Mouse (Mus musculus) forebrain, embryonic 11.5 days (tissue): ENCODE results near the gene Jazf1. TPM values are rescaled to one million over a fixed set of nuclear protein-coding genes. Genes with fewer than 3 reads are reported as not detected.

Source experiments
- ATAC-seq: fragments of 200-750 bp; cut with Nextera tagmentation; replicated peaks from 2 replicates; pipeline ENCODE4 v1.8.0; 2017; ENCODE audit warnings: moderate TSS enrichment; ENCODE audit not compliant: low FRiP score
- DNase-seq: peaks from one replicate; pipeline ENCODE4 v3.0.0-alpha.2; 2017; ENCODE audit warnings: low spot score
- H3K27ac ChIP-seq: fragments of 300-500 bp; sonication (generic); 2 replicates; pipeline ENCODE4 v1.5.1; 2014; ENCODE audit warnings: low read depth, low read length
- H3K27me3 ChIP-seq: fragments of 300-500 bp; sonication (generic); 2 replicates; pipeline ENCODE4 v1.6.1; 2014; ENCODE audit warnings: mild to moderate bottlenecking, low read length, mixed read lengths; ENCODE audit not compliant: control insufficient read depth, insufficient read depth
- H3K36me3 ChIP-seq: fragments of 300-500 bp; sonication (generic); 2 replicates; pipeline ENCODE4 v1.6.1; 2014; ENCODE audit warnings: mild to moderate bottlenecking, low read length, moderate library complexity, mixed read lengths; ENCODE audit not compliant: control insufficient read depth, insufficient read depth
- H3K4me1 ChIP-seq: fragments of 300-500 bp; sonication (generic); replicated peaks from 2 replicates; pipeline ENCODE4 v1.6.1; 2014; ENCODE audit warnings: low read length, mixed read lengths; ENCODE audit not compliant: control insufficient read depth, insufficient read depth
- H3K4me2 ChIP-seq: fragments of 300-500 bp; sonication (generic); 2 replicates; pipeline ENCODE4 v1.6.1; 2014; ENCODE audit warnings: low read depth, mild to moderate bottlenecking, low read length, moderate library complexity, mixed read lengths; ENCODE audit not compliant: severe bottlenecking
- H3K4me3 ChIP-seq: fragments of 300-500 bp; sonication (generic); 2 replicates; pipeline ENCODE4 v1.5.1; 2014; ENCODE audit warnings: low read depth, low read length
- H3K9ac ChIP-seq: fragments of 300-500 bp; sonication (generic); 2 replicates; pipeline ENCODE4 v1.6.1; 2014; ENCODE audit warnings: low read length
- H3K9me3 ChIP-seq: fragments of 300-500 bp; sonication (generic); 2 replicates; pipeline ENCODE4 v1.6.1; 2016; ENCODE audit warnings: low read length, mixed read lengths; ENCODE audit not compliant: control insufficient read depth
- WGBS: fragments of 180-500 bp; shearing (Covaris S2); extraction: QIAGEN DNeasy Blood & Tissue Kit; methylation state at CpG from one replicate; pipeline ENCODE4 v1.1.7; 2014; 5-methylcytosine and 5-hydroxymethylcytosine counted together
- polyA plus RNA-seq: library from polyadenylated mRNA; unstranded; fragments of >200 nt; fragmentation: Nextera tagmentation; extraction: Ambion mirVana; gene quantifications from 2 replicates; pipeline ENCODE4 v1.2.1, GENCODE M21; 2014

Gene Jazf1
- polyA plus RNA-seq, 1 experiment from 2014 or later: 6.2 TPM

DNA sequence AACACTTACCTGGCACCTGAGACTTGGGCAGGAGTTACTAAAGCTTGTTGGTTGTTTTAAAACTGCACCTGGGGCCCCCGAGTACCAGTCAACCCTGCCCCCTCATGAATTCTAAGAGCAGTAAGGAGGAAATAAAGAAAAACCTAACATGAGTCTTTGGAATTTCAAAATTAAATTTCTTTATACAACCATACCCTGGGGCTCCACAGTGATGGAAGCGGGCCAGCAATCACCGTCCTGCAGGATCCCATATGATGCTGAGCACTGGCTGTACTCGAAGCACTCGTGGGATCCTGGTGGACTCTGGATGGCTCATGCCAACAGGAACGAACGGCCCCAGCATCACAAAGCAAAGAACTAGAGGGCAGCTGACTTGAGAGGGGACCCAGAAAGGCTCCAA, 149.0 kb downstream of the Jazf1 start:
- Histone ChIP-seq H3K27ac (no peak overlapping the region), H3K9me3 (no peaks in the 10 kb centered on the region), H3K4me3 (no peak overlapping the region), H3K4me2 (no peak overlapping the region), H3K36me3 (no peaks in the 10 kb centered on the region), H3K4me1 (no peaks in the 10 kb centered on the region), H3K27me3 (no peaks in the 10 kb centered on the region), H3K9ac (no peak overlapping the region)
- ATAC-seq (no peak), DNase-seq (no peak)
- 74% methylated on average over 7 of the region's 7 CpGs for WGBS

DNA sequence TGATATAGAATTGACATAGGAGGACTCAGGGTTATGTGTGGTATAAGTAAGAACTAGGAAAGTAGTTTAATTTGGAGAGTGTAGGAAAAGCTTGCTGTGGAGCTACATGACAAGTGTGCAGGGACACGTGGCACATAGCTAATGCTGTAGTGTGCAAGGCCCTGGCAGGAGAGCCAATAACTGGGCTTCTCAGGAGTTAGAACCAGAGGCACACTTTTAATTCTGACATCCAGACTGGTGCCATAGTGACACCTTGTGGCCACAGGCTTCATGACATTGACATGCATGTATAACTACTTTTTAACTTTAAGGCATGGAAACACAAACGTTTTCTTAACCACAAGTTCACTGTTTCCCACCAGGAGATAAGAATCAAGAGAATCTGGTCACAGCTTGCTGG, 149.5 kb downstream of the Jazf1 start:
- H3K9me3 ChIP-seq: no peaks in the 10 kb centered on the region
- H3K9ac ChIP-seq: no peak overlapping the region
- no peak overlapping the region for H3K27ac ChIP-seq
- no peak overlapping the region for H3K4me2 ChIP-seq
- no peak overlapping the region for H3K4me3 ChIP-seq
- ATAC-seq (no peak), DNase-seq (peak; percentile 81)
- H3K4me1 ChIP-seq: no peaks in the 10 kb centered on the region
- H3K27me3 ChIP-seq: no peaks in the 10 kb centered on the region
- no peaks in the 10 kb centered on the region for H3K36me3 ChIP-seq
- 4% methylated on average over 2 of the region's 2 CpGs for WGBS

DNA sequence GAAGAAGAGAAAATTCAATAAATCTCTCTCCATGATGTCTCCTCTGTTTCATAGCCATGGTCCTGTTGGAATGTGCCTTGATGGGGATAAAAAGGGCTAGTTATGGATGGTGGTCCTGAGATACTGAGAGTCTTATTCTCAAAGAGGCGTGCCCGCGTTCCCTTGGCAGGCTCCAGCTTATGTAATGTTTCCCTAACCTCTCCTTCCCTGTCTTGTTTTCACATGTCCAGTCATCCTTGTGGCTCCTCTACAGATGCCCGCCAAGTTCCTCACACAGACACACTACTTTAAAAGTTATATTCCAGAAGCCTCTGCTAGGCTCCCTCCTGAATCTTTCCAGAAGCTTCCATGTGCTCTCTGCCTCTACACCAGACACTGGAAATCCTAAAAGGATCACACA, 151.0 kb downstream of the Jazf1 start:
- H3K36me3 ChIP-seq: no peaks in the 10 kb centered on the region
- 97% methylated on average over 4 of the region's 4 CpGs for WGBS
- H3K9ac ChIP-seq: no peak overlapping the region
- no peaks in the 10 kb centered on the region for H3K27me3 ChIP-seq
- H3K9me3 ChIP-seq: no peaks in the 10 kb centered on the region
- H3K4me2 ChIP-seq: no peak overlapping the region
- ATAC-seq: no peak
- no peak overlapping the region for H3K4me3 ChIP-seq
- no peak overlapping the region for H3K27ac ChIP-seq
- DNase-seq: no peak
- H3K4me1 ChIP-seq: no peaks in the 10 kb centered on the region

DNA sequence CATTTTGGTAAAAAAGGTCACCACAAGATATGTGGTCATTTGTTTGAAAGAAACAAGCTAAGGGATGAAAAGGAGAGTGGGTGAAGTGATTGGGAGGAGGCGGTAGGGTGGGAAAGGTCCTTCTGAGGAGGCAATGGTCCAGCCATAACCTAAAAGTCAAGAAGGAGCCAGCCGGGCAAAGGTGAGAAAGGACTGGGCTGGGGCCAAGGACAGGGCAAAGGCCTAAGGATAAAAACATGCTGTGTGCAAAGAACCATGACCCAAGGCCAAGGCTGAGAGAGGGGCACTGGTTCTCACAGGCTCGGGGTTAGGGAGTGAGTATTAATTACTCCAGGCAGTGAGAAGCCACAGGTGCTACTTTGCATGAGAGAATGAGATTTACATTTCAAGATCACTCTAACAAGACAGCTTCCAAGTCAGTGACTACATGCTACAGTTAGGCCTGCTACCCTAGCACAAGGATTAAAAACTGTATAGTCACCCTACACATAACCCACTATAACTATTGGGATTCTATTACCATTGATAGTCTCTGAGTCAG, 151.5 kb downstream of the Jazf1 start:
- Histone ChIP-seq H3K27ac (no peak overlapping the region), H3K9ac (no peak overlapping the region), H3K27me3 (no peaks in the 10 kb centered on the region), H3K9me3 (no peaks in the 10 kb centered on the region), H3K36me3 (no peaks in the 10 kb centered on the region), H3K4me1 (no peaks in the 10 kb centered on the region), H3K4me2 (no peak overlapping the region), H3K4me3 (no peak overlapping the region)
- WGBS: 83% methylated on average over 3 of the region's 3 CpGs
- ATAC-seq (no peak), DNase-seq (no peak)

DNA sequence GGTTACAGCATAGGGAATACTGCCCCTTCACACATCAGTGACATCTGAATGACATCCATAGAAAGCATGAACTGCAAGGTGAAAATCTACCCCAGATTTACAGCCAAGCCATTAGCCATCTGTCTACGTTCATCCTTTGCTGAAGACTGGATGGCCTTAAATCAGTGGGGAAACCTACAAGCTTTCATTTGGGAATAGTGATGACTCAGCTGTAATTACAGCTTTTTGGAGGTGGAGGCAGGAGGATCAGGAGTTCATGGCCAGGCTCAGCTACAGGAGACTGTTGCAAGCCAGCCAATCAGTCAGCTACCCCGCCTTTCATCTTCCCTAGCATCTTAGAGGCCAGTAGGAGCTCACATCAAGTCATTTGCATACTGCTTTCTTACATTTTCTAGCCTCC, 153.5 kb downstream of the Jazf1 start:
- Histone ChIP-seq H3K4me1 (no peaks in the 10 kb centered on the region), H3K27ac (no peak overlapping the region), H3K4me3 (no peak overlapping the region), H3K9me3 (no peaks in the 10 kb centered on the region), H3K27me3 (no peaks in the 10 kb centered on the region), H3K4me2 (no peak overlapping the region), H3K36me3 (no peaks in the 10 kb centered on the region), H3K9ac (no peak overlapping the region)
- 82% methylated on average over 2 of the region's 2 CpGs for WGBS
- no peak for DNase-seq
- no peak for ATAC-seq

DNA sequence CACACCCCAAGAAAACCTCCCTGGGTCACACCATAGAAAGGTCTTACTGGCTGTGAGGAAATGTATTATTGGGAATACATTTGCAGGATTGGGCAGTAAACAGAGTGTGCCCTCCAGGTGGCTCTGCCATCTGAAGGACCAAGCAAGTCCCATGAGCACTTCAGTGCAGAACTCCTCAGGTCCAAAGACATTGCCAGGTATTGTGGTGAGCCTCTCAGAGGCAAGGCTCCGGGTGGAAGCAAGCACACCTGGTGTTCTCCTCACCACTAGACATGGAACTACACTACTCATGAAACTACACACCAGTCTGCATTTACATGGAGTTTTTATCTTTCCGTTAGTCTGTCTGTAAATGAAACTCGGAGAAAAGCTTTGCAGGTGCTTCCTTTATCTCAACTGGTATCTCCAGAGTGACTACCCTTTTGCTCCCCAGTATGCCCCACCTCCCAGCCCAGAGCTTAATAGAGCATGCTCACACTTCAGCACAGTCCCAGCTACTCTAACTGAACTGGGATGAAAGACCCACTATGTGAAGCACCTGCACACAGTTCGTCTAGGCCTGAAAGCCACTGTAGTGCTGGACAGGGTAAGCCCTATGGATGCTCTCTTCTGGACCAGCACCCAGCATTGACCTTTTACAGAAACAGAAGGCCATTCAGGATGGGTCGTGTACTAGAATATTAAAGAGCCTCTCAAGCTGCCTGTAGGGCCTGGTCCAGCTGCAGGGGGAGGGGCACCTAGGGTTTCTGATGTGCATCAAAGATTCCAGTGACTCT, 156.1 kb downstream of the Jazf1 start:
- no peak overlapping the region for H3K27ac ChIP-seq

DNA sequence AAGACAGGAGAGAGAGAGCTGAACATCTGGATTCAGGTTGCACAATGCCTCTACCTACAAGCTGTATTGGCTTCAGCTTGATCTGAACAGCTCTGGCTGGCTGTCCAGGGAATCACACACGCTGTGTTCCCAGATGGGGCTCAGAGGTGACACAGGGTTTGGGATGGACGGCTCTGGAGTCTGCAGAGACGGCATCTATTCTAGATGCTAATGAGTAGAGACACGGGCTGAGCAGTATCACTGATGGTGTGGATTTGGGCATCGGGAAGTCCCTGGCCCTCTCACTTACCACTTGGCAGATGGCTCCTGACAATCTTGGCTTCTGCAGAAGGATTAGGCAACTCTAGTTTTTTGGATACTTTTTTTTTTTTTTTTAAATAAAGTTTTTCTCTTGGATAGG, 161.6 kb downstream of the Jazf1 start:
- Histone ChIP-seq H3K9ac (no peak overlapping the region), H3K27me3 (no peaks in the 10 kb centered on the region), H3K9me3 (no peaks in the 10 kb centered on the region), H3K27ac (no peak overlapping the region), H3K4me2 (no peak overlapping the region), H3K4me1 (no peaks in the 10 kb centered on the region), H3K4me3 (no peak overlapping the region), H3K36me3 (no peaks in the 10 kb centered on the region)
- 77% methylated on average over 5 of the region's 5 CpGs for WGBS
- DNase-seq (no peak), ATAC-seq (no peak)

More for the DNA sequence above, 156.1 kb downstream of the Jazf1 start:
- WGBS: 78% methylated on average over 5 of the region's 5 CpGs
- Histone ChIP-seq H3K27me3 (no peaks in the 10 kb centered on the region), H3K4me3 (no peak overlapping the region), H3K4me2 (no peak overlapping the region), H3K9me3 (no peaks in the 10 kb centered on the region), H3K36me3 (no peaks in the 10 kb centered on the region), H3K9ac (no peak overlapping the region), H3K4me1 (no peaks in the 10 kb centered on the region)
- no peak for ATAC-seq
- no peak for DNase-seq

DNA sequence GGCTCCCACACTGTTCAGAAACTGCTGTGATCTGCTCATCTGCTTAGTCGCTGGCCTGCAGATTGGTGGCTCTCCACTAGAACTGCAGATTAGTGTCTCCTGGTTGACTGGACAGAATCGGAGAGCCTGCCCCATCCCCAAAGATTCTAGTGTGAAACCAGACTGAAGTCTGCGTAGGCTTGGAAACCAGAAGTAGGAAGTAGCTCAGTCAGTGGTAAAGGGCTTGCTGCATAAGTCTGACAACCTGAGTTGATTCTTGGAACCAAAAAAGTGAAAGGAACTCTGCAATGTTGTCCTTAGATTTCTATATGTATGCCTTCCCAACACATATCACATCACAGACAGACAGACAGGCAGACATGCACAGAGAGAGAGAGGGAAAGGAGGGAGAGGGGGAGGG, 163.3 kb downstream of the Jazf1 start:
- WGBS: 82% methylated on average over 3 of the region's 3 CpGs
- no peaks in the 10 kb centered on the region for H3K4me1 ChIP-seq
- no peak overlapping the region for H3K4me3 ChIP-seq
- no peak overlapping the region for H3K27ac ChIP-seq
- DNase-seq (no peak), ATAC-seq (no peak)
- no peak overlapping the region for H3K4me2 ChIP-seq
- H3K9ac ChIP-seq: no peak overlapping the region
- H3K9me3 ChIP-seq: no peaks in the 10 kb centered on the region
- no peaks in the 10 kb centered on the region for H3K36me3 ChIP-seq
- H3K27me3 ChIP-seq: no peaks in the 10 kb centered on the region
